Mouse (Mus musculus) lung, embryonic 14.5 days (tissue): ENCODE measurements around the gene Slc30a9. TPM values are rescaled to one million over a fixed set of nuclear protein-coding genes. Genes with fewer than 3 reads are reported as not detected.

Experiments used
- ATAC-seq: fragments of 200-750 bp; cut with Nextera tagmentation; 2 replicates; pipeline ENCODE4 v1.8.0; 2017; ENCODE audit warnings: mild to moderate bottlenecking, moderate TSS enrichment, moderate library complexity; ENCODE audit not compliant: insufficient read depth
- DNase-seq: peaks from one replicate; pipeline ENCODE4 v3.0.0-alpha.2; 2015
- H3K27ac ChIP-seq: fragments of 300-500 bp; sonication (generic); 2 replicates; pipeline ENCODE4 v1.5.1; 2014; ENCODE audit warnings: low read depth, mild to moderate bottlenecking, moderate library complexity
- H3K27me3 ChIP-seq: fragments of 300-500 bp; sonication (generic); 2 replicates; pipeline ENCODE4 v1.6.1; 2014; ENCODE audit warnings: low read length, control low read depth; ENCODE audit not compliant: insufficient read depth
- H3K36me3 ChIP-seq: fragments of 300-500 bp; sonication (generic); 2 replicates; pipeline ENCODE4 v1.6.1; 2014; ENCODE audit warnings: control low read depth; ENCODE audit not compliant: insufficient read depth
- H3K4me1 ChIP-seq: fragments of 300-500 bp; sonication (generic); 2 replicates; pipeline ENCODE4 v1.6.1; 2014; ENCODE audit warnings: antibody characterized with exemption, control low read depth; ENCODE audit not compliant: insufficient read depth
- H3K4me2 ChIP-seq: fragments of 300-500 bp; sonication (generic); 2 replicates; pipeline ENCODE4 v1.6.1; 2014; ENCODE audit warnings: mild to moderate bottlenecking
- H3K4me3 ChIP-seq: fragments of 300-500 bp; sonication (generic); 2 replicates; pipeline ENCODE4 v1.5.1; 2014; ENCODE audit warnings: low read depth, low read length
- H3K9ac ChIP-seq: fragments of 300-500 bp; sonication (generic); 2 replicates; pipeline ENCODE4 v1.6.1; 2014
- H3K9me3 ChIP-seq: fragments of 300-500 bp; sonication (generic); 2 replicates; pipeline ENCODE4 v1.6.1; 2016; ENCODE audit warnings: low read depth, low read length, control low read depth
- CTCF ChIP-seq: IDR thresholded peaks from 2 replicates; pipeline ENCODE4 v1.5.1; 2016; ENCODE audit warnings: antibody characterized with exemption, low read depth
- WGBS: fragments of 180-500 bp; shearing (Covaris S2); extraction: QIAGEN DNeasy Blood & Tissue Kit; methylation state at CpG from one replicate; pipeline ENCODE4 v1.1.7; 2014; 5-methylcytosine and 5-hydroxymethylcytosine counted together
- polyA plus RNA-seq: library from polyadenylated mRNA; unstranded; fragments of >200 nt; fragmentation: Nextera tagmentation; extraction: Ambion mirVana; gene quantifications from 2 replicates; pipeline ENCODE4 v1.2.1, GENCODE M21; 2014

Gene Slc30a9
- polyA plus RNA-seq: 93.7 and 109 TPM in 2 replicates

DNA sequence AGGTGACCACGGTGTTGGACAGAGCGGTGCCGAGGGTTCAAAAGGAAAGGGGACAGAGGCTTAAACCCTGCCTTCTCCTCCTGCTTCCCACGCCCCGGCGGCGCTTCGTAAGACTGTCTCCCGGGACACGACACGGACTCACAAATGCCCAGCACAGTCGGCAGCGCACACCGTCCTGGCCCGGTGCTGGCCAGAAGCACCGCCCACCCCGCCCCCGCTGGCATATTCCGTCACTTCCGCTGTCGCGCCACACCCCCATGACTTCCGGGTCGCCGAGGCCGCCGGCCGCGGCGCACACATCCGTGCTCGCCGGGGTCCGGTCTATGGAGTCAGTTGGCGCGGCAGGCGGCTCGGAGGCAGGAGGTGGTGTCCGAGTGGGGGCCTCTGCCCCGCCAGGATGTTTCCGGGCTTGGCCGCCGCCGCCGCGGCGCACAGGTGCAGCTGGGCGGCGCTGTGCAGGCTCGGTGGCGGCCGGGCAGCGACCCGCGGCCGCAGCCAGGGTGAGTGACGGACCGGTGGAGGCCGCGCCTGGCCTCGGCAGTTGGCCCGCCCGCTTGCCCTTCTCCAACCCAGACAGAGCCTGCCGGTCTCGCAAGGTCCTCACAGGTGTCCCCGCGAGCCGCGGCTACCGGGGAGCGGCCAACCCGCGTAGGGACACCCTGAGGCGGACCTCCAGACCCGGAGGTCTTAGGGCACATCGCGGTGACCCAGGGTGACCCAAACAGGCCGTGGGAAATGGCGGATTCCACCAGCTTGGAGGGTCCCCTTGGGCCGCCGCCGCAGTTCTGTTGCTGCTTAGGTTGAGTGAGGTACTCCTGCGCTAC is at the start of gene Slc30a9:
TSS of gene Slc30a9 (plus strand) at position 258 of the 824 bp plus-strand sequence.
- TF ChIP-seq CTCF: no peak
- ATAC-seq: peak; percentile 98
- peak within 1 kb of the TSS; percentile 92 for H3K9ac ChIP-seq
- 0 out of 2 replicates have a peak, but pooled peaks cover 3% of the 10 kb centered on the region for H3K36me3 ChIP-seq
- no peaks in the 10 kb centered on the region for H3K27me3 ChIP-seq
- H3K4me2 ChIP-seq: peak within 1 kb of the TSS; percentile 75
- DNase-seq: peak; percentile 88
- H3K9me3 ChIP-seq: no peaks in the 10 kb centered on the region
- peak within 1 kb of the TSS; percentile 72 for H3K27ac ChIP-seq
- H3K4me3 ChIP-seq: peak within 1 kb of the TSS; percentile 99
- H3K4me1 ChIP-seq: peaks cover 5% of the 10 kb centered on the region; the same call in 1 of the 2 replicates
- WGBS: under 1% methylated on average over 81 of the region's 83 CpGs

- H3K4me1 ChIP-seq: no peaks in the 10 kb centered on the region; the same call in 1 of the 2 replicates
- TF ChIP-seq CTCF: no peak
- no peak overlapping the region for H3K27ac ChIP-seq
- DNase-seq: no peak
- H3K4me3 ChIP-seq: no peak overlapping the region
- H3K36me3 ChIP-seq: peaks cover 13% of the 10 kb centered on the region; the same call in 1 of the 2 replicates
- ATAC-seq: no peak
- 80% methylated on average over 9 of the region's 9 CpGs for WGBS
- no peak overlapping the region for H3K4me2 ChIP-seq
- H3K9me3 ChIP-seq: no peaks in the 10 kb centered on the region
- H3K9ac ChIP-seq: no peak overlapping the region
- no peaks in the 10 kb centered on the region for H3K27me3 ChIP-seq
Measured at GRCm38 (mm10) chr5:67258473-67258872, 48.3 kb upstream of the Slc30a9 start.

- H3K27ac ChIP-seq: 0 out of 2 replicates have a peak overlapping the region, but pooled peaks have one; percentile 52
- no peak for TF ChIP-seq CTCF
- no peaks in the 10 kb centered on the region; the same call in 1 of the 2 replicates for H3K4me1 ChIP-seq
- H3K9me3 ChIP-seq: no peaks in the 10 kb centered on the region
- H3K4me3 ChIP-seq: peak overlapping the region; percentile 95
- H3K27me3 ChIP-seq: no peaks in the 10 kb centered on the region
- peak overlapping the region; percentile 55 for H3K4me2 ChIP-seq
- DNase-seq (no peak), ATAC-seq (peak; percentile 5; the same call in 1 of the 2 replicates)
- peak overlapping the region; percentile 89 for H3K9ac ChIP-seq
- WGBS: under 1% methylated on average over 9 of the region's 9 CpGs
- H3K36me3 ChIP-seq: peaks cover 29% of the 10 kb centered on the region
Measured at GRCm38 (mm10) chr5:67260159-67260530, 46.6 kb upstream of the Slc30a9 start.

DNA sequence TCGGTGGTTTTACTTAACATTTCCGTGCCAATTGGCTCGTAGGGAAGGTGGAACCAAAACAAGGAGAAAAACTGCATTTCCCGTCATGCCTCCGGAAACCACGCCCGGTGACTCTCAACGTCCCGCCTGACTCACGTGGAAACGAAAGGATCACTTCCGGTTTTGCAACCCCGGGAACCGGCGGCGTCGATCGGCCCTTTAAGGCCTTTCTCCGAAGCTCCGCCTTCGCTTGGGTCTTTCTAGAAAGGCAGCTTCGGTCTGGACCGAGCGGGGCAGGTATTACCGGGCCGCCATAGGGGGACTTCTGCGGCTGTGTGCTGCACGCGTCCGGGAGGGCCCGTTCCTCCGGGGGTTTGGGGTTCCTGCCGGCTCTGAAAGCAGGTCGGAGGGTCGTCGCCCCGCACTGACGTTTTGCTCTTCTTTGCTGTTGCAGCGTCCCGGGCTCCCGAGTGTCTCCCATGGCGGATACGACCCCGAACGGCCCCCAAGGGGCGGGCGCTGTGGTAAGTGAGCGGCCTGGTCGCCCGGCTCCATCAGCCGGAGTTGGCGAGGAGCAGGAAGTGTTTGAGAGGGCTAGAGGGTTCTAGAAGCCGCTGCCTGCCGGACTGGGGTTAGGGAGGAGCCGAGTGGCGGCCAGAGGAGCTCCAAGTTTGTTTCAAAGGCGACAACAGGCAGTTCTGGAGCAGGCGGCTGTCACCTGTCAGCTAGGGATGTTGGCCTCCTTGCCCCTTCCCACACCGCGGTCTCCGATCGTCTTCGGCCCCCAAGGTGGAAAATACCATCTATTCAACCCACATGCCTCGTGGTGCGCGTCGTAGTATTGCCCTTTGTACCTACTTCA is 46.0 kb upstream of the Slc30a9 start, which contains the start of gene Tmem33:
TSS of gene Tmem33 (plus strand) at position 35 of the 841 bp plus-strand sequence.
- no peak for TF ChIP-seq CTCF
- peak; percentile 98 for DNase-seq
- Histone ChIP-seq H3K4me1 (no peaks in the 10 kb centered on the region; the same call in 1 of the 2 replicates), H3K4me2 (peak within 1 kb of the TSS; percentile 74), H3K27ac (peak within 1 kb of the TSS; percentile 96), H3K4me3 (peak within 1 kb of the TSS; percentile 95), H3K27me3 (no peaks in the 10 kb centered on the region), H3K36me3 (peaks cover 35% of the 10 kb centered on the region), H3K9me3 (no peaks in the 10 kb centered on the region), H3K9ac (peak within 1 kb of the TSS; percentile 89)
- peak; percentile 93 for ATAC-seq
- under 1% methylated on average over 67 of the region's 67 CpGs for WGBS

- WGBS: 87% methylated on average over 7 of the region's 7 CpGs
Measured at GRCm38 (mm10) chr5:67262964-67263363, 43.8 kb upstream of the Slc30a9 start.

DNA sequence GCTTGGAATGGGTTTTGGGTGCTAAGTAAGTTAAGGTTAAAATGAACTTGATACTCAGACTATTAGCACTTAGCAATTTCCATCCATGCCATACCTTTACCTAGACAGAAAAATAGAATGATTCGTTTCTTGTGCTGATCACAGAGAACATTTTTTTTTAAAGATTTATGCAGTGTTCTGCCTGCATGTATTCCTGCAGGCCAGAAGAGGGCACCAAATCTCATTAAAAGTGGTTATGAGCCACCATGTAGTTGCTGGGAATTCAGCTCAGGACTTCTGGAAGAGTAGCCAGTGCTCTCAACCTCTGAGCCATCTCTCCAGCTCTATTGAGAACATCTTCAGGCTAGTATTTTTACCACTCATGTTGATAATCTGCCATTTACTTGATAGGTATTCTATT is 40.6 kb upstream of the Slc30a9 start:
- no peak overlapping the region for H3K4me2 ChIP-seq
- H3K4me3 ChIP-seq: no peak overlapping the region
- no peak for ATAC-seq
- peaks cover 70% of the 10 kb centered on the region for H3K36me3 ChIP-seq
- H3K9ac ChIP-seq: no peak overlapping the region
- H3K9me3 ChIP-seq: no peaks in the 10 kb centered on the region
- TF ChIP-seq CTCF: peak; percentile 46
- no peak overlapping the region for H3K27ac ChIP-seq
- no peaks in the 10 kb centered on the region for H3K4me1 ChIP-seq
- DNase-seq: peak; percentile 31
- H3K27me3 ChIP-seq: no peaks in the 10 kb centered on the region
- 88% methylated on average over 1 of the region's 1 CpGs for WGBS

More at GRCm38 (mm10) chr5:67262964-67263363, 43.8 kb upstream of the Slc30a9 start:
- no peak overlapping the region for H3K4me3 ChIP-seq
- no peak overlapping the region for H3K27ac ChIP-seq
- no peaks in the 10 kb centered on the region; the same call in 1 of the 2 replicates for H3K4me1 ChIP-seq
- H3K27me3 ChIP-seq: no peaks in the 10 kb centered on the region
- H3K9me3 ChIP-seq: no peaks in the 10 kb centered on the region
- peaks cover 55% of the 10 kb centered on the region for H3K36me3 ChIP-seq
- no peak overlapping the region for H3K9ac ChIP-seq
- no peak for ATAC-seq
- no peak for DNase-seq
- H3K4me2 ChIP-seq: no peak overlapping the region
- no peak for TF ChIP-seq CTCF
